Mouse (Mus musculus) liver, embryonic 16.5 days (tissue): ENCODE data around the gene Smyd2. TPM values are rescaled to one million over a fixed set of nuclear protein-coding genes. Genes with fewer than 3 reads are reported as not detected.

Source experiments
- ATAC-seq: fragments of 200-750 bp; cut with Nextera tagmentation; 2 replicates; pipeline ENCODE4 v1.8.0; 2017; ENCODE audit warnings: low read depth, mild to moderate bottlenecking, moderate number of reproducible peaks, moderate library complexity
- H3K27ac ChIP-seq: fragments of 300-500 bp; sonication (generic); 2 replicates; pipeline ENCODE4 v1.5.1; 2014; ENCODE audit warnings: mild to moderate bottlenecking, low read length
- H3K27me3 ChIP-seq: fragments of 300-500 bp; sonication (generic); 2 replicates; pipeline ENCODE4 v1.6.1; 2014; ENCODE audit warnings: low read depth, low read length, mixed read lengths; ENCODE audit not compliant: control insufficient read depth, insufficient read depth
- H3K36me3 ChIP-seq: fragments of 300-500 bp; sonication (generic); 2 replicates; pipeline ENCODE4 v1.6.1; 2014; ENCODE audit warnings: mild to moderate bottlenecking; ENCODE audit not compliant: control insufficient read depth, insufficient read depth
- H3K4me1 ChIP-seq: fragments of 300-500 bp; sonication (generic); 2 replicates; pipeline ENCODE4 v1.6.1; 2014; ENCODE audit warnings: low read depth, low read length, mixed read lengths; ENCODE audit not compliant: control insufficient read depth
- H3K4me2 ChIP-seq: fragments of 300-500 bp; sonication (generic); 2 replicates; pipeline ENCODE4 v1.6.1; 2014; ENCODE audit warnings: low read depth, low read length, mixed read lengths
- H3K4me3 ChIP-seq: fragments of 300-500 bp; sonication (generic); 2 replicates; pipeline ENCODE4 v1.5.1; 2014; ENCODE audit warnings: low read depth, mild to moderate bottlenecking, low read length
- H3K9ac ChIP-seq: fragments of 300-500 bp; sonication (generic); 2 replicates; pipeline ENCODE4 v1.6.1; 2014; ENCODE audit warnings: low read depth, low read length
- H3K9me3 ChIP-seq: fragments of 300-500 bp; sonication (generic); replicated peaks from 2 replicates; pipeline ENCODE4 v1.6.1; 2016; ENCODE audit warnings: low read length; ENCODE audit not compliant: control insufficient read depth
- WGBS: fragments of 180-500 bp; shearing (Covaris S2); extraction: QIAGEN DNeasy Blood & Tissue Kit; methylation state at CpG from one replicate; pipeline ENCODE4 v1.1.7; 2014; ENCODE audit not compliant: insufficient replicate concordance; 5-methylcytosine and 5-hydroxymethylcytosine counted together
- polyA plus RNA-seq: library from polyadenylated mRNA; unstranded; fragments of >200 nt; fragmentation: Nextera tagmentation; extraction: Ambion mirVana; gene quantifications from 2 replicates; pipeline ENCODE4 v1.2.1, GENCODE M21; 2015

The Smyd2 gene
- polyA plus RNA-seq, 1 experiment from 2014 or later: 21.1 TPM

DNA sequence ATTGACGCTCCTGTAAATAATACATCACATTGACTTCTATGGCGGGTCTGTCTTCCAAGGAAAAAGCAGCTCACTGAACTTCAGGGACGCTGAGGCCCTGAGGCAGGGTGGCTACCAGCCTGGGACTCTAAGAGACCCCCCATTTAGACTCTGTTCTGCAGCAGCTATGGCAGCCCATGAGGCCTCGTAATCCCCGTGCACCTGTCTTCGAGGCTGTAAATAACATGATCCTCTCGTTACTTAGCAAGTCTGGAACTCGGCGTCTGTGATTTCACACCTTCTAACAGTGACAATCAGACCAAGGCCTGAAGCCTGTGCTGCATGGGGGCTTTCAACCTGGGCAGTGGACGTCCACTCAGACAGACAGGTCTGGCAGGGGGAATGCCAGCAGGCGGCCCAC, 19.0 kb downstream of the Smyd2 start:
- H3K4me2 ChIP-seq: no peak overlapping the region
- ATAC-seq: no peak
- no peak overlapping the region for H3K27ac ChIP-seq
- H3K9me3 ChIP-seq: no peaks in the 10 kb centered on the region
- no peaks in the 10 kb centered on the region for H3K36me3 ChIP-seq
- H3K27me3 ChIP-seq: no peaks in the 10 kb centered on the region
- no peaks in the 10 kb centered on the region for H3K4me1 ChIP-seq
- 73% methylated on average over 11 of the region's 11 CpGs for WGBS
- no peak overlapping the region for H3K9ac ChIP-seq
- H3K4me3 ChIP-seq: no peak overlapping the region

DNA sequence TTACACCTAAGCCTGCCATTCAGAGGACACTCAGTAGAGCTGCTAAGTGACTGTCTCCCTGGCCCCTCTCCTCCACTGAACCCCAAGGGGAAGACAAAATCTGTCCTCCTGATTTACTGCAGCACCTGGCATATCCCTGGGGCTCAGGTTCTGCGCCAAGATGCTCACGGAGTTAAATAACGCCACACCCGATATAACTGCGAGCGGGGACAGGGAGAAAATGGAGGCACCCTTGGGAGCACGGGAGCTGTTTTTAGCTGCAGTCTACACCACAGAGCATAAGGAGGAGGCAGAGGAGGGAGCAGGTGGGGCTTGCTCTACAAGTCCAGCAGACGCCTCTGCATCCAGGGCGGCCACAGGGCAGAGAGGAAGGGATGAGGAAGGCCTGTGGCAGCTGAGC, 19.8 kb downstream of the Smyd2 start:
- Histone ChIP-seq H3K4me3 (no peak overlapping the region), H3K9me3 (no peaks in the 10 kb centered on the region), H3K4me2 (no peak overlapping the region), H3K36me3 (no peaks in the 10 kb centered on the region), H3K4me1 (no peaks in the 10 kb centered on the region), H3K9ac (no peak overlapping the region), H3K27me3 (no peaks in the 10 kb centered on the region), H3K27ac (no peak overlapping the region)
- WGBS: 85% methylated on average over 9 of the region's 9 CpGs
- no peak for ATAC-seq

DNA sequence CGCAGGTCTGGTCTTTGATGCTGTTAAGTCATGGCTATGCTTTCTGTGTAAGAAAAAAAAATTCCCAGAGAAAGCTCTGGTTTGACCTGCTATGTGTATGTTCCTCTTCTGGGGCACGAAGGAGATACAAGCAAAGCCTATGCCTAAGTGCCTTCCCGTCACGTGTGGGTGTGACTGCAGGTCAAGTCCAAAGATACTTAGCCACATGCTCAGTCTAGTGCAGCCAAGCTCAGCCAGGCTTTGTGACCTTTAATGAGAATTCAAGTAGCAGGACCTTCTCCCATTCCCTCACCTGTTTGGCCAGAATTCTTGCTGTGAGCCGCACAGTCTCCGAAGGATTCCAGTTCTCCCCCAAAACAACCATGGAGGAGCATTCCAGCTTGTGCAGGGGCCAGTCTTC, 22.6 kb downstream of the Smyd2 start:
- 85% methylated on average over 6 of the region's 6 CpGs for WGBS
- H3K9me3 ChIP-seq: no peaks in the 10 kb centered on the region
- ATAC-seq: no peak
- no peaks in the 10 kb centered on the region for H3K27me3 ChIP-seq
- peaks cover 3% of the 10 kb centered on the region; the same call in 1 of the 2 replicates for H3K36me3 ChIP-seq
- H3K4me1 ChIP-seq: no peaks in the 10 kb centered on the region
- no peak overlapping the region for H3K4me2 ChIP-seq
- no peak overlapping the region for H3K4me3 ChIP-seq
- no peak overlapping the region for H3K27ac ChIP-seq
- no peak overlapping the region for H3K9ac ChIP-seq

DNA sequence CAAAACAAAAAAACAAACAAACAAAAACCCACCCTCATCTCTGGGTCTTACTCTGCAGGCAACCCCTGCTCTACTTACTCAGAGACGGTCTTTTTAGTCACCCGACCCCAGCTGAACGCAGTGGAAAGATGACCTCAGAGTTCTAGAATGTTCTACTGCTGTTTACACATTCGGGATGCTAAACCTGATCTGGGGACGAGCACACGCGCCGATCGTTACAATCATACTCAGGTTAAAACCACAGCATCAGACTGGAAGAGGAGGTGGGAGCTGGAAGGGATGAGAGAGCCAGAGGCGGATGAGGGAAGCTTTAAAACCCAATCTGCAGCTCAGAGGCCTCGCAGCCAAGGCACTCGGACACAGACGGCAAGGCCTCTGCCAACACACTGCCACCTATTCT, 23.5 kb downstream of the Smyd2 start:
- H3K4me3 ChIP-seq: no peak overlapping the region
- H3K4me2 ChIP-seq: no peak overlapping the region
- H3K27me3 ChIP-seq: no peaks in the 10 kb centered on the region
- no peaks in the 10 kb centered on the region for H3K9me3 ChIP-seq
- peaks cover 3% of the 10 kb centered on the region; the same call in 1 of the 2 replicates for H3K36me3 ChIP-seq
- no peak overlapping the region for H3K27ac ChIP-seq
- H3K4me1 ChIP-seq: no peaks in the 10 kb centered on the region
- no peak for ATAC-seq
- 76% methylated on average over 13 of the region's 13 CpGs for WGBS
- H3K9ac ChIP-seq: no peak overlapping the region

DNA sequence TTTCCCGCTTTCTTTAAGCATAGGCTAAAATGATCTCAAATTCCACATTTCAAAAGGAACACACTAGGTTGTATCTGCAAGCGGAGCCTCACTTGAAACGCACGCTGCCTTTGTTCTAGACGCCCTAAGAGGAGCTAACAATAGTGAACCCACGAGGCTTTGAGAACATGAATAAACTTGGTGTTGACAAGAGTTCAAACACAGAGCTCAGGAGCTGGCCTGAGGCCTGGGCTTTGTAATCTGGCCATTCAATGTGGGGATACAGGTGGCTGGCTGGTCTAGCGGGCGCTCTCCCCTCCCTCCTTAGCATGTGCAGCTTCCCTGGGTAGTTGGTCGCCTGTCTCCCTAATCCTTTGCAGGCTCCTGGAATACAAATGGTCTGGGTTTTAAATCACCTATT, 24.3 kb downstream of the Smyd2 start:
- H3K4me2 ChIP-seq: no peak overlapping the region
- H3K4me3 ChIP-seq: no peak overlapping the region
- H3K4me1 ChIP-seq: no peaks in the 10 kb centered on the region
- H3K9me3 ChIP-seq: no peaks in the 10 kb centered on the region
- ATAC-seq: no peak
- no peak overlapping the region for H3K27ac ChIP-seq
- peaks cover 3% of the 10 kb centered on the region; the same call in 1 of the 2 replicates for H3K36me3 ChIP-seq
- WGBS: 84% methylated on average over 9 of the region's 9 CpGs
- no peaks in the 10 kb centered on the region for H3K27me3 ChIP-seq
- H3K9ac ChIP-seq: no peak overlapping the region

DNA sequence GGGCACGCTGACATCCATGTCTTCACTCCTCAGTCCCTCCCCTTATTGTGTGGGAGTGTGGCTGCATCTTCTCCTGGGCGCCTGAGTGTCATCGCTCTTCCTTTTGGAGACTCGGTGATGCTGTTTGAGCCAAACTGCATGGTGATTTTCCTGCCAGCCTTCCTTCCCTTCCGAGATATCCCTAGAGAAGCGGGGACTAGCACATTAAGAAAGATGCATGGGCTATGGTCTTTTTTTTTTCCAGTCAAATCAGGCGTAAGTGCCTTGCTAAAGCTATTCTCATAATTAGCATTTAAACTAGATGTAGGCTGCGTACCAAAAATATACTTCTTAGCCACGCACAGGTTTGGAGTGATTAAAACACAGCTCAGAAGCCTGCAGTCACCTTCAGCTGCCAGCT, 28.0 kb downstream of the Smyd2 start:
- 77% methylated on average over 9 of the region's 9 CpGs for WGBS
- Histone ChIP-seq H3K9ac (no peak overlapping the region), H3K27me3 (no peaks in the 10 kb centered on the region), H3K4me3 (no peak overlapping the region), H3K4me2 (no peak overlapping the region), H3K27ac (no peak overlapping the region), H3K9me3 (no peaks in the 10 kb centered on the region), H3K36me3 (peaks cover 3% of the 10 kb centered on the region; the same call in 1 of the 2 replicates), H3K4me1 (no peaks in the 10 kb centered on the region)
- no peak for ATAC-seq

DNA sequence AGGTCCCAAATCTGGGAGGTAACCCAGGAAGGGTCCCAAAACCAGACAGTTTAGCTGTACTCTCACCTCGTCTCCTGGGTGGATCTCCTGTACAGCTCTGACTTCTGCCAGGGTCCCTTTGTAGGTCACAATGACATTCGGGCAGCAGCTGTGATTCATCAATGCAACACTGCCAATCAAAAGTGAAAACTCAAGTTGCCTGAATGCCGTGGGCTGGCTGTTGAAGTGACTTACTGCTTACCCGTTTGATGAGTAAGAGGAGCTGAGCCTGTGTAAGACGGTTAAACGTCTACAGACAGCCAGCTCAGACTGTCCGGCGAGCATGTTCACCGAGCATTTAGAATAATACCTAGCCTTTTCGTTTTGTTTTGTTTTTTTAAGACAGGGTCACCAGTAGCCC, 33.4 kb downstream of the Smyd2 start:
- Histone ChIP-seq H3K4me3 (no peak overlapping the region), H3K36me3 (no peaks in the 10 kb centered on the region), H3K4me1 (peaks cover 6% of the 10 kb centered on the region; the same call in 1 of the 2 replicates), H3K9ac (no peak overlapping the region), H3K27ac (no peak overlapping the region), H3K4me2 (no peak overlapping the region), H3K27me3 (no peaks in the 10 kb centered on the region), H3K9me3 (no peaks in the 10 kb centered on the region)
- 71% methylated on average over 10 of the region's 10 CpGs for WGBS
- ATAC-seq: no peak

DNA sequence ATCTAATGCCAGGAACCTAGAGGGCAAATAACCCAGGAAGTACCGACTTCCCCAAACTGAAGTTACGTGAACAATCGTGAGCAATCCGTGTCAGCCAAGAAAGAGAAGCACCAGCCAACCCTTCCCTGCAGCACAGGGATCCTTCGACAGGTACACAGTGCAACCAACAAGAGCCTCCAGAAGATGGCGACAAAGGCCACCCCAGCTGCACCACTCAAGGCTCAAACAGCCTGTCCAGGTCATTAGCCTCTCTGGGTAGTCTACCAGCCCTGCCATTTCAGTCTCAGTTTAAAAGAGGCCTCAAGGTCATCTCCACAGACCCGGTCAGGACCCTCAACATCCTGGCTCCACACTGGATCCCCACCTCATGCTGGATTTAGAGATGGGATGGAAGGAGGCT, 34.6 kb downstream of the Smyd2 start:
- Histone ChIP-seq H3K4me3 (no peak overlapping the region), H3K36me3 (no peaks in the 10 kb centered on the region), H3K4me1 (peaks cover 6% of the 10 kb centered on the region; the same call in 1 of the 2 replicates), H3K9me3 (no peaks in the 10 kb centered on the region), H3K27me3 (no peaks in the 10 kb centered on the region), H3K4me2 (no peak overlapping the region), H3K27ac (no peak overlapping the region), H3K9ac (no peak overlapping the region)
- peak; percentile 45; the same call in 1 of the 2 replicates for ATAC-seq
- WGBS: 23% methylated on average over 7 of the region's 7 CpGs

DNA sequence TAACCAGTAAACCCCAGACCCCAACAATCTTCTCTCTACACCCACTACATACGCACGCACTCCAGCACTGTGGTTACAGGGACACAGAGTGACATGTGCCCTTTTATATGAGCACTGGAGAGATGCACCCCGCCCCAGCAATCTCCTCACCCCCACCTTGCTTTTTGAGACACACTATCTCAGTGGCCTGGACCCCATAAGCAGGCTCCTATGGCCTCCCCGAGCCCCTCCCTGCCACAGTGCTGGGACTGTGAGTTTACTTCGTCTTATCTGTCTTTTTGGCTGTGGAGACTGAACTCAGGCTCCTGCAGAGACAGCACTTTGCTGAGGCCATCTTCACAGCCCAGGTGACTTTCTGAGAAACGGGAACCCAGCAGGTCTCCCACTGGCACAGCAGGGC, 36.2 kb downstream of the Smyd2 start:
- Histone ChIP-seq H3K27me3 (no peaks in the 10 kb centered on the region), H3K27ac (no peak overlapping the region), H3K4me1 (peaks cover 6% of the 10 kb centered on the region; the same call in 1 of the 2 replicates), H3K9me3 (no peaks in the 10 kb centered on the region), H3K36me3 (no peaks in the 10 kb centered on the region), H3K4me2 (no peak overlapping the region), H3K4me3 (no peak overlapping the region), H3K9ac (no peak overlapping the region)
- ATAC-seq: peak; percentile 65
- 30% methylated on average over 6 of the region's 6 CpGs for WGBS
